Mouse (Mus musculus) testis, postnatal 14 days (tissue): ENCODE data around the gene Fcer1g.
A peak's percentile ranks its signal among the peaks of the same experiment; 100 is the strongest.
"Not testable (repeated sequence)": the region's sequence is repeated elsewhere in the genome, so short reads cannot be mapped to it uniquely, and the experiment has no call there.

Source experiments
- DNase-seq: peaks from one replicate; pipeline ENCODE4 v3.0.0; 2021; ENCODE audit warnings: low spot score

Gene Fcer1g

DNA sequence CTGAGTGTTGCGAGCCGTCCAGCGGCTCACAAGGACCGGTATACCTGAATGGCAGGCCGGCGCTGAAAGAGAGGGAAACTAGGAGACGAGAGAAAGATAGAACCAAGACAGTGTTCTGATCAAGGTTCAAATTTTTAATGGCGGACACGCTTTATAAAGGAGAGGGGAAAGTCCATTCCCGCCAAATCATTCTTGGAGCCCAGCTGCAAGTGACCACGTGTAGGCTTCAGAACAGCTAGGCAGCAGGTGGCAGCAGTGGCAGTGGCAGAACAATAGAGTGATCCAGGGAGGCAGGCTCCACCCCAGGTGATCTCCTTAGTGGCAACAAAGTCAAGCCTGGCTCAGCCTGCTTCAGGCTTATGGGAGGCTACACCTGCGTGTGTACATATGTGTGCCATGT, 7.8 kb upstream of the Fcer1g start:
- DNase-seq = not testable (repeated sequence)

DNA sequence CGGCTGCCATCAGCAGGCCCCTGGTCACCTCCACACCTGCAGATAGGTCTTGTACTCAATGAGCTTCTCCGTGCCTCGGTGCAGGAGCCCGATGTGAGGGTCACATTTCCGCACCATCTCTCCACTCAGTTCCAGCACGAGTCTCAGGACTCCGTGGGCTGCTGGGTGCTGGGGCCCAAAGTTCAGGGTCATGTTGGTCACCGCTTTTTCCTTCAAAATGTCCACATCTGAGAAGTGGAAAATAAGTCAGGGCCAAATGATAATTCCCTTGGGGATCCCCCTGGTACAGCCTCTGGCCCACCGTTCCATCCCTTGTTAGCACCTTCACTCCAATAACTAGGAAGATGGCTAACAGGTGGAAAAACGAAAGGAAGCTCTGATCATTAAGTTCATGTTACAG, 6.7 kb upstream of the Fcer1g start:
- DNase-seq = no peak

DNA sequence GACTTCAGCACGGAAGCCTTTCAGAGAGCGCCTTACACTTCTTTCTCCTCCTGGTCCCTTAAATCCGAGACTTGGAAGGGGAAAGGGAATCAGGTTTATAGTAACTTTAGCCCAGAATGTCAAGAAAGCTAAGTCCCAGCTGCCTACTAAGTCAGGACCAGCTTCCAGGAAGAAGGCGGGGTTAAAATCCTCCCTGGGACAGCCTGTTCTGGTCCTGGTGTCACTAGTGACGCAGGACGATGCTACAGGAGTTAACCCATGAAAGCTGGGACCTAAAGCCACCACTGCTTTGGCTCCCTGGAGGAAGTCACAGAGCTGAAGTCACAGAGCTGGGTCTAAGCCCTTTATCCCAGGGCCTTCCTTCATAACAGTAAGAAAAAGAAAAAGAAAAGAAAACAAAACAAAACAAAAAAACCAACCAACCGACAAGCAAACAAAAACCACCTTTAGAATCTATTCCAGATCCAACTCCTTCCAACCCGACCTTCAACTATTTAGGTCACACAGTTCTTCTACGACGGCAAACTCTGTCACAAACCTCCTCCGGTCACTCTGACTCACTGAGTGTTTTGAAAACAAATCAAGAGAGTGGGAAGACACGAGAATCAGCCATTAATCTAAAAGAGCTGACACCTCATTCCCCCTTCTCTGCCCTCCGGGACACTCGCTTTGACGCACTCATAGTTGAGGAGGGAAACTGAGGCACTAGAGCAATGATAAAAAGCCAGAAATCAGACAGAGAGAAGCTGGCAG, 6.0 kb upstream of the Fcer1g start:
- no peak for DNase-seq

DNA sequence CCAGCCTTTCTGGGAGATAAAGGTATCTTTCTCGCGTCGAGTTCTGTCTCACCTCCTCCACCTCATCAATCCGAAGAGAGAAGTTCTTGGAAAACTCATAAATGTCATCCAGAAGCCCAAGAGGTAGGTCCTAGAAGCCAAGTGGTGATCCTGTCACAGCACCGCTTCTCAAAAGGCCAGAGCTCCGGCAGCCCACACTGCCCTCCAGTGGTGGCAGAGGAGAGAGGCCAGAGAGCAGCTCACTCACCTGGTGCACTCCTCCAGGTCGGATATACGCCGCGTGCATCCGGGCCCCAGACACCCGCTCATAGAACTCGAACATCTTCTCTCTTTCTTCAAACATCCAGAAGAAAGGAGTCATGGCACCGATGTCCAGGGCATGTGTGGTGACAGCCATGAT, 4.3 kb upstream of the Fcer1g start:
- DNase-seq = no peak

DNA sequence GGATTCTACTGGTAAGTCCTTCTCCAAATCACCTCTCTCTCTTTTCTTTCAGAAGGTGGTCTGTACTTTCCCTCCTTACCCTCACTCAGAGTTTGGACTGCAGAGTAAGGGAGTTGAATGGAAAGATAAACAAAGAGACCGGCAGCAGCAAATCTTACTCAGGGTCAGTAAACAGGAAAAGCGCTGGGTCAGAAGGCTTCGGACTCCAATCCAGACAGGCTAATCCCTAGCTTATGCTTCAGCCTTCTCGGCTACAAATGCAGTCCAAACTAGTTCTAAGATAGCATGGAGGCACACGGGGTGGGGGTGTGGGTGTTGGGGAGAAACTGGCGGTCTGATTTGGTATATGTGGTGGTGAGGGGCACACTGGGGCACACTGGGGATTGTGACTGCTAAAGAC, 3.3 kb upstream of the Fcer1g start:
- DNase-seq = no peak

DNA sequence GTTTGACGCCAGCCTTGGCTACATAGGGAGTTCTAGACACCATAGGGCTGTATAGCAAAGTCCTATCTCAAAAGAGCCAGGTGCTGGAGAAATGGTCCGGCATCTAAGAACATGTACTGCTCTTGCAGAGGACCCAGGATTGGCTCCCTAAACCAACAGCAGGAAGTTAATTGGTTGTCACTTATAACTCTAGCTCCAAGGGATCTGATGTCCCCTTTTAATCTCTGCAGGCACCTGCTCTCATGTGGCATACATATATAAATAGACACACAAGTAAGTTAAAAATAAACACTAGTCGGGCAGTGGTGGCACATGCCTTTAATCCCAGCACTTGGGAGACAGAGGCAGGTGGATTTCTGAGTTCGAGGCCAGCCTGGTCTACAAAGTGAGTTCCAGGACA, 1.6 kb upstream of the Fcer1g start:
- DNase-seq = no peak

DNA sequence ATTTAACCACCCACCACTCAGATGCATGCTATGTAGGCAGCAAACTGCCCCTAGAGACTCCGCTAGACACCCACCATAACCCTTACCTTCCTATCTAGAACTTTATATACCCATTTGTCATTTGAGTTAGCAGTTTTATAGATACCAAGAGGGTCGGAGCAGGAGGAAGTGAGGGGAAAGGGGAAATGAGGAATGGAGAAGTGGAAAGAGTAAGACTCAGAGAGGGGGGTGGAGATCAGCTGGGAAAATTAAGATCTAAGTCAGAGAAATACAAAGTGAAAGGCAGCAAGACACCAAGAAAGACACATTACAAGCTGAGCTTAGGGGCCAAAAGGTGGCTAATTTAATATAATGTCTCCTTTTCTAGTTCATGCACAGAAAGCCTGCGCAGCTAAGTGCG, 373 bp upstream of the Fcer1g start:
- no peak for DNase-seq

DNA sequence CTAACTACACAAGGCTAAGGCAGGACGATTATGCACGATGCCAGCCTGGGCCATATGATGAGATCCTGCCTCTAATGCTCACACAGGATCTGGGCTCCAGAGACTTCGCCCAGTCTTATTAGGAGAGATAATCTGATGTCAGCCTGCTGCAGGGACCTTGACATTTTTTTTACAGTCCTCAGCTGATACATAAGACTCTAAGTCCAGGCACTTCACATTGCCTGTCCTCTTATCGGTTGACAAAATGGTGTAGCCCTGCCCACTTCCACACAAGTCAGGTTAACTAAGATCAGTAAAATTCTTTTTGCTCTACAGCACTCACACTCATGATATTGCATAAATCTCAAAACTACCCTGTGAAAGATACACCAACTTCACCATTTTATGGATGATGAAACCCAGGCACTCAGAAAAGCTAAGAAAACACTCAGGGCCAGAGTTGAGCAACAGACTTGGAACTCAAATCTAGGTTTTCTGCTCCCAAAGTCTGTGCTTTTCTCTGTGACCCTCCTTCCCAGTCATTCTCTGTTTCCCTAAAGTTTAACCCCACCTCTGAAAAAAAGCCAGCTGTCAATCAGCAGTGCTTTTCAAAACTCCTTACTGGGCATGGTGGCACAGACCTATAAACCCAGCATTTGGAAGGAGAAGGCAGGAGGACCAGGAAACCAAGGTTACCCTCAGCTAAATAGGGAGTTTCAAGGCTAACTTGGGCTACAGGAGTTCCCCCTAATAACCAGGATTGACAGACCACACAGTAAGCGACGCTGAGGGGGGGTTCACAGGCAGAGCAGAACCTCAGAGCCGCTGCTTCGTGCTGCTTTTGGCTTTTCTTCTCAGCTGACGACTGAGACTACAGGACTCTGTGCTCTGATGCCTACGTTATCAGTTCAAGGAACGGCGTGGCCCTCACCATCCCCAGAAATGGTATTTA, 1.1 kb downstream of the Fcer1g start:
- peak; percentile 47 for DNase-seq

DNA sequence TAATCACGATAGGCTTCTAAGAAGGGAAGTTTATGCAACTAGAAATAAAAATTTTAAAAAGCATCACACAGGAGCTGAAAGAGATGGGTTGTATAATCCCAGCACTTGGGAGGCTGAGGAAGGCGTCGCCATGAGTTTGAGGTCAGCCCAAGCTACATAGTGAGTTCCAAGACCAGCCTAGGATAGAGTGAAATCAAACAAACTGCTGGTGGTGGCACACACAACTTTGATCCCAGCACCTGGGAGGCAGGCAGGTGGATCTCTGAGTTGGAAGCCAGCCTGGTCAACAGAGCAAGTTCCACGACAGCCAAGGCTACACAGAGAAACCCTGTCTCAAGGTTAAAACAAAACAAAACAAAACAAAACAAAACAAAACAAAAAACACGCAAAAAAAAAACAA, 1.8 kb downstream of the Fcer1g start:
- no peak for DNase-seq

DNA sequence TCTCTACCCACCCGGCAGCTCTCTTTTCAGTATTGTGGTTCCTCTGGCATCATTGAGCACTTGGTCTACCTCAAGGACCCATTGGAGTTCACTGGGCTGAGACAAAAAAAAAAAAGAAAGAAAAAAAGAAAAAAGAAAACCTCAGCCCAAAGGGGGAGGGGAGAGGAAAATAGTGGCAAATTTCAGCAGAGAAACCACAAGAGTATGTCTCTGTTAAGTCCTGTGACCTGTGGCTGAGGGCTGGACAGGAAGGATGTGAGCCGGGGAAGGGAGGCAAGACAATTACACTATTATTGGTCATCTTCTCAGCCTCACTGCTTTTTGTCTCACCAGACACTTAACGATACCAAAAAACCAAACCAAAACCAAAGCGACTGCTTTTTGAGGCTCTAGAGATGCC, 2.3 kb downstream of the Fcer1g start:
- DNase-seq = no peak

DNA sequence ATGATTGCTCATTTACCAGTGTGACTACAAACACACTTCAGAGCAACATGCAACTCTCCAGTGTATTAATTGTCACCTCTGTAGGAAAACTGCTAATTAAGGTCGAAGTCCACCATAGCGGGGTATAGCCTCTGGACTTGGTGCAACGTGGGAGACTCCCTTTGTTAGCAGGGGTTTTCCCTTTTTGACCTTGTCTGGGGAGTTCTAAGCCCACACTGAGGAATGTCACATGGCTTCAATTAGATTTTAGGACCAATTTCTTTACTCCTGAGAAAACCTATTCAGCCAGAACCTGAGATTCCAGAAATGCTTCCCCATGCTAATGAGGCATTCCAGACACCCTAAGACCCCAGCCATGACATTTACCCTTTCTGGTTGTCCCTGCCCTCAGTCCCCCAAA, 4.0 kb downstream of the Fcer1g start:
- no peak for DNase-seq

DNA sequence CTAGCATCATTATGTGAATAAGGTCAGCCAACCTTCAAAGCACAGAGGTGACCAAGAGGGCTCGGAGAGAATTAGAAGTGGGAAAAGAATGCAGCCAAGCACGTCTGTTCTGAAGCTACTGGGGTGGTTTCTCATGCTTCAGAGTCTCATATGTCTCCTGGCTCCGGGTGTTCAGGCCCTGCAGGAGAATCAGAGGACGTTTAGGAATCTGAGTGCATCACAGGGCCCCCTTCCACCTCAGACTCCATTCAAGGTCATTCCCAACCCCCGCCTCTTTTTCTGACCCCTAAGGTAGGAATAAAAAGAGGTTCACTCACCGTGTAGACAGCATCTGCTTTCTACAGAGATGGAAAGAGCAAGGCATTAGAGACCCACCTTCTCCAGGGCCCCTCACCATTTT, 4.4 kb downstream of the Fcer1g start:
- no peak for DNase-seq

DNA sequence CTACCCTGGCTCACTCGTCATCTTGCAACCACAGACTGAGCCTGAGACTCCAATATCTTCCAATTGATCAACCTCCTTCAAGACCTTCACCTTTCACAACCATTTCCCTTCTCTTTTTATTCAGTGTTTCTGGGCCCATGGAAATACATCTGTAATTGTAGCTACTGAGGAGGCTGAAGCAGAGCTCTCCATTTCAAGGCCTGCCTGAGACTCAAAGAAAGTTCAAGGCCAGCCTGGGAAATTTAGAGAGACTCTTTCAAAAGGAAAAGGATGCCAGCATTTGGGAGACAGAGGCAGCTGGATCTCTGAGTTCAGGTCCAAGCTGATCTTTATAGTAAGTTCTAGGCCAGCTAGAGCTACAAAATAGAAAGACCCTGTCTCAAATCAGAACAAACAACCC, 6.3 kb downstream of the Fcer1g start:
- DNase-seq = no peak

DNA sequence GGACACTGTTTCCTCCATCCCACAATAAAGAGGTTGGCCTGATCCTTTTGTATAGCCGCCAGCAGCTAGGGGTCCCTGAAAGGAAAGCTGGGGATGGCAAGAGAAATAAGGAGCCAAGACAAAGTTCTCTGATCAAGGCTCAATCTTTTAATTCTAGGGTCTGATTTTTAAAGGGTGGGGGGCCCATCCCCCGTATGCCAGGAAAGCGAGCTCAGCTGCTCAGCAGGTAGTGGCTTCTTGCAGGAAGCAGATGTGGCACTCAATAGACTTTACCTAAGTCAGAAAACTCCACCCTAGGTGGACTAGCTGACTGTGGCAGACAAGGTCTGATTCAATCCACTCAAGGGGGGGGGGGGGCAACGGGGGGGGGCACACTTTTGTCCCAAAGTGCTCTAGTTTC, 7.4 kb downstream of the Fcer1g start:
- no peak for DNase-seq

DNA sequence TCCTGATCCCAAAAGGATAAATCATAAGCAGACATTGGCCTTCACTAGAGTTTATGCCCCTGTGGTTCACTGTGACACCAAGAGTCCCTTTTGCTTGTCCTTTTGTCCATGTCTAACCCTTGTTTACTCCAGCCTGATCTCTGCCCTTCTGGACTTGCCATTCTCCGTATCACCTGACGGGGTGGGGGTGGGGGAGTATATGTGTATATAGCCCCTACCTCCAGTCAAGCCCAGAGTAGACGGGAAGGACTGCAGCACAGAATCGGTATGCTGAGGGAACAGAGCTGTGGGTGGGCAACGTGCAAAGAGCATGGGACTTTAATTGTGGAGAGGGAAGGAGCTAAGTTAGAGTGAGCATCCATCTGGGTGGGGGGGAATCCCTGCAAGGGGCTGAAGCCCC, 9.3 kb downstream of the Fcer1g start, which contains the start of gene Apoa2:
Apoa2 (plus strand) TSS at position 198 of the 400 bp plus-strand sequence.
- no peak for DNase-seq

DNA sequence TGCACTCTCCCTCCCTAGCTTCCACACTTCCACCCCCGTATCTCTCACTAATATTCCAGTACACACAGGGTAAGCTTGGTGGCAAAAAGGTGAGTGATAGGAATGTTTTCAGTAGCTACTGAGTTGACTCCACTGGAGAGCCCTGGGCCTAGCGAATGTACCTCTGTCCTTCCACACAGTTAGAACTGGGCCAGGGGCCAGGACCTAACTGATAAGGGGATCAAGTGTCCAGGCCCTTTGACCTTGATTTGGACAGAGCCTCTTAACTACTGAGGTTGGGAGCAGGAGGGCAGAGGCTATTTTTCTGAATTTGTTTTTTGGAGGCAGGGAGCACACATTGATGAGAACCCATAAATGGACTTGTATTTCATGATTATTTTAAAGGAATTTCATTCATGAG, 10.4 kb downstream of the Fcer1g start:
- peak; percentile 73 for DNase-seq

DNA sequence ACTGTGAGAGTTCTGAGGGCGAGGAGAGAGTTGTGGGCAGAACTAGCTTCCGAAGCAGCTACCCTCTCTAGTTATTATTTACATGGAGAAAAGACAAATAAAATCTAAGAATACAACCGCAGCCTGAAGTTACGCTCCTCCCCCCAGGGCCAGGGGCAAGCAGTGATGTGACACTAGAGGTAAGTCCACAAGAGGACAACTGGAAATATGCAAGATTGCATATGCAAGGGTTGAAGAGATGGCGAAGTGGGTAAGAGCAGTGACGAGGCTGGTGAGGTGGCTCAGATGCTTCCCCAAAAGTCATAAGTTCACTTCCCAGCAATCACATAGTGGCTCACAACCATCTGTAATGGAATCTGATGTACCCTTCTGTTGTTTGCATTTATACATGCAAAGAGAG, 11.0 kb downstream of the Fcer1g start:
- DNase-seq = no peak

DNA sequence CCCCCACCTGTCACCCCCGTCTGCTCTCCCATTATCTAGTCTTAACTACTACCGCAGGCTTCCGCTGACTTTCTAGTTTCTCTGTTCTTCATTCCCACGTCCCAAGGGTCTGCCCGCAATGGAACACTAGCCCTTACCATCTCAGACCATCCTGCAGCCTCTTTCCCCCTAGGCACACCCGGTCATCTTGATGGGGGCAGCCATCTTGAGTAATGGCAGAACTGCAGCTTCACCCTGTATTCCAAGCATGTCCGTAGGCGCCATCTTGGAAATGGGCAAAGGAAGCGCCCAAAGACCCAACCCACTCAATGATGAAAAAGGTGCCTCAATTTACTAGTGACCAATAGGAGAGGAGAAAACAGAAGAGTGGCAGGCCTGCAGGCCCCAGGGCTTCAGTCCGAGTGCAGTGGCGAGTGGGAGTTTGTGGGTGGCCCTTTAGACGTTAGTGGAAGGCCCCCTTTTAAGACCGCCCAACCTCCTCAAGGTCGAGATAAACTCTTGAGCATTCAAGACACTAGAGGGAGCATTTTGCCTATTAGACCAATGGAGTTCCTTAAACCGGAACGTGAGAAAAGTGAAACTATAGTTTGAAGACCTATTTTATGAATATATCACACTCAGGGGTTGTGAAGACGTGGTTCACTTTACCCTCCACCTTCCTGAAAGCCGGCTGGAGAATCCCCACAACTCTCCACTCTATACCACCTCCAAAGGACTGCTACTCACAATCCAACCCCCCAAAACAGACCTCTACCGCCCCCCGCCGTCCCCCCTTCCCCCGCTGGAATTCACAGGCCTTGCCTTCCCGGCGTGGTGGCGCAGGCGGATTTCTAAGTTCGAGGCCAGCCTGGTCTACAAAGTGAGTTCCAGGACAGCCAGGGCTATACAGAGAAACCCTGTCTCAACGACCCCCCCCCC, 11.7 kb downstream of the Fcer1g start, which contains the start of gene Tomm40l:
Tomm40l (minus strand) TSS at position 277 of the 918 bp plus-strand sequence.
- peak; percentile 95 for DNase-seq

DNA sequence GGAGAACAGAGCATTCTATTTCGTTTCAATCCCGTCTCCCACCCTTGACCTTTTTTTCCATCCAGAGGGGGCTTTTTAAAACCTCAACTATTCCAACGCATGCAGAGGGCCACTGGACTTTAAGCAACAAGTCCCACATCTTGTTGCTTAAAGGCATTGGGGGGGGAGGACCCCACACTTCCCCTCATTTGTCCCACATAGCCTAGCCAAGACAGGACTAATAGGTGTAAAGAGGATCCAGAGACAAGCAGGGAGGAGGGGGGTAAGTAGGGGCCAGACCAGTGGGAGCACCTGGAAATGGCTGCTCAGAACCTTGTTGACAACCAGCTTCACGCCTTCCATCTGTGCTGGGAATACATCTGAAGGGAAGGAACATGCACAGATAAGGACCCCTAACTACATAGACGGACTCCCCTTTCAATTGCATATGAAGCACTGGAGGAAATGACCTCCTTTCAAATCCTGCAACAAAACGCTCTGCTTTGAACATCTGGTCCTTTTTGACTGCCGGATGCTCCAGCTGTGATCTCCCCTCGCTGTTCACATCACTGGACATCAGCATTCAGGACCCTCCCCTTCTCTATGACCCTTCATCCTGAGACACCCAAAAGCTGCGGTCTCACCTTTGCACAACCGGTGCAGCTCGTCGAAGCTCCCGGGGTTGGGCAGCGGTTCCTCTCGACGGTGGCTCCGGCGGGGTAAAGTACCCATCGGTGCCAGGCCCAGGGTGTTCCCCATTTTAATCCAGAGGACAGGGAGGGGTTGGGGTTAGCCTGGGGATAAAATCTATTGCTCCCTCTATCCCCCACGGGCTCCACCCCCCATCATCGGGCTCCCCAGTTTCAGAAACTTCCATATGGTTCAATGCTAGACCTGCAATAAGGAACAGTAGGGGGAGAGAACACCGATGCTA, 12.6 kb downstream of the Fcer1g start:
- no peak for DNase-seq

DNA sequence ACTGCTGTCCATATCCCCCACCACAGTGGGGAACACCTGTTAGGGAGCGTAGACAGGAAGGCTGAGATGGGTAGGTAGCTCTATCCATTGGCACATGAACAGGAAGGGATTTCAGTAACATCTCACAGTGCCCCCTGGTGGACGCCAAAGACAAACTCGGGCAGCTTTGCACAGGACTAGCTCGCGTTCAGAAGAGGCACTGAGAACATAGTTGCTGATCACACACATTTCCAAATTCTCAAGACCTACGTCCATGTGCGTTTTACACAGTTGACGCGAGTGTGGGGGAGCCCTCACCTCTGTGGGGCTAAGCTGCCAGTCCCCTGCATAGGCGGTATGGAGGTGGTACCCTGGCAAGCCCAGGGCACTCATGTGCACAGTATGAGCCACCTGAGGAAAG, 13.3 kb downstream of the Fcer1g start:
- peak; percentile 69 for DNase-seq
